Mouse (Mus musculus) forebrain, postnatal 0 days (tissue): ENCODE results near the gene Cpe. TPM values are rescaled to one million over a fixed set of nuclear protein-coding genes. Genes with fewer than 3 reads are reported as not detected.

Source experiments
- ATAC-seq: fragments of 200-750 bp; cut with Nextera tagmentation; 2 replicates; pipeline ENCODE4 v1.8.0; 2017; ENCODE audit warnings: mild to moderate bottlenecking, moderate library complexity
- DNase-seq: peaks from one replicate; pipeline ENCODE4 v3.0.0-alpha.2; 2015
- H3K27ac ChIP-seq: fragments of 300-500 bp; sonication (generic); 2 replicates; pipeline ENCODE4 v1.5.1; 2014; ENCODE audit warnings: low read depth, mild to moderate bottlenecking, antibody characterized with exemption, low read length, moderate library complexity, mixed read lengths
- H3K27me3 ChIP-seq: fragments of 300-500 bp; sonication (generic); 2 replicates; pipeline ENCODE4 v1.6.1; 2014; ENCODE audit warnings: mild to moderate bottlenecking, low read length, mixed read lengths; ENCODE audit not compliant: insufficient read depth
- H3K36me3 ChIP-seq: fragments of 300-500 bp; sonication (generic); 2 replicates; pipeline ENCODE4 v1.6.1; 2014; ENCODE audit warnings: mild to moderate bottlenecking, moderate library complexity; ENCODE audit not compliant: insufficient read depth
- H3K4me1 ChIP-seq: fragments of 300-500 bp; sonication (generic); 2 replicates; pipeline ENCODE4 v1.6.1; 2014; ENCODE audit warnings: antibody characterized with exemption; ENCODE audit not compliant: insufficient read depth
- H3K4me2 ChIP-seq: fragments of 300-500 bp; sonication (generic); 2 replicates; pipeline ENCODE4 v1.6.1; 2014; ENCODE audit warnings: low read depth, mild to moderate bottlenecking, moderate library complexity
- H3K4me3 ChIP-seq: fragments of 300-500 bp; sonication (generic); 2 replicates; pipeline ENCODE4 v1.5.1; 2014; ENCODE audit warnings: low read depth, low read length, mixed read lengths
- H3K9ac ChIP-seq: fragments of 300-500 bp; sonication (generic); 2 replicates; pipeline ENCODE4 v1.6.1; 2014; ENCODE audit warnings: mild to moderate bottlenecking
- H3K9me3 ChIP-seq: fragments of 300-500 bp; sonication (generic); 2 replicates; pipeline ENCODE4 v1.6.1; 2016; ENCODE audit warnings: low read length
- CTCF ChIP-seq: sonication (generic); IDR thresholded peaks from 2 replicates; pipeline ENCODE4 v1.5.1; 2016; ENCODE audit warnings: antibody characterized with exemption, control low read depth, low read depth
- WGBS: fragments of 180-500 bp; shearing (Covaris S2); extraction: QIAGEN DNeasy Blood & Tissue Kit; methylation state at CpG from one replicate; pipeline ENCODE4 v1.1.7; 2014; 5-methylcytosine and 5-hydroxymethylcytosine counted together
- polyA plus RNA-seq: library from polyadenylated mRNA; unstranded; fragments of >200 nt; fragmentation: Nextera tagmentation; extraction: Ambion mirVana; gene quantifications from 2 replicates; pipeline ENCODE4 v1.2.1, GENCODE M21; 2015
- total RNA-seq: library from RNA; depleted of rRNA; stranded (reverse); fragments of >200 nt; gene quantifications from 2 replicates; pipeline ENCODE4 v1.2.3, GENCODE M21; 2014; rRNA removed

Gene Cpe
- total RNA-seq (557 and 627 TPM in 2 replicates), polyA plus RNA-seq (825 and 1,102 TPM in 2 replicates)

DNA sequence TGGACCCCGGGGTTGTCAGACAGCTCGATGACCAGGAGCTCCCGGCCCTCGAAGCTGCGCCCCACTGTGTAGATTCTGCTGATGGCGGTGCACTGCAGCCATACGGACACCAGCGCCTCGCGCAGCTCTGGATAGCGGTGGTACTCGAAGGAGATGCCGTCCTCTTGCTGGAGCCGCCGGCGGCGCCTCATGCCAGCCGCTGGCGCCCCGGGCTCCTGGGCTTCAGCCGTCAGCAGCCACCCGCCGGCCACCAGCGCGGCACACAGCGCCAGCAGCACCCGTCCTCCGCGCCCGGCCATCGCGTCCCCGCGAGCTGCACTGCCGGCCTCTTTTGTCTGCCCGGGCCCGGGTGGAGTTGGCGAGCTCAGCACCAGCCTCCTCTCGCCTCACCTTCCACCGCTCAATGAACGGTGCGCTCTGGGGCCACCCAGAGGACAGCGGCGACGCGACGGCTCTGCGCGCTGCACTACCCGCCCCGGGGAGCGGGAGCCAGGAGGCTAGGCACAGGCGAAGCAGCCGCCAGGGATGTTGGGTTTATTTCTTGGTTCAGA lies at the start of gene Cpe:
Gene Cpe (minus strand): TSS at position 404 of the 551 bp plus-strand sequence.
- H3K9ac ChIP-seq = peak within 1 kb of the TSS; percentile 99
- peak within 1 kb of the TSS; percentile 98 for H3K27ac ChIP-seq
- ATAC-seq = peak; percentile 99
- WGBS = 0% methylated on average over 54 of the region's 54 CpGs
- H3K4me3 ChIP-seq = peak within 1 kb of the TSS; percentile 84
- peak; percentile 84 for TF ChIP-seq CTCF
- peaks cover 13% of the 10 kb centered on the region; the same call in 1 of the 2 replicates for H3K4me1 ChIP-seq
- no peaks in the 10 kb centered on the region for H3K36me3 ChIP-seq
- no peaks in the 10 kb centered on the region for H3K9me3 ChIP-seq
- H3K4me2 ChIP-seq = peak within 1 kb of the TSS; percentile 61
- peak; percentile 93 for DNase-seq
- no peaks in the 10 kb centered on the region for H3K27me3 ChIP-seq

DNA sequence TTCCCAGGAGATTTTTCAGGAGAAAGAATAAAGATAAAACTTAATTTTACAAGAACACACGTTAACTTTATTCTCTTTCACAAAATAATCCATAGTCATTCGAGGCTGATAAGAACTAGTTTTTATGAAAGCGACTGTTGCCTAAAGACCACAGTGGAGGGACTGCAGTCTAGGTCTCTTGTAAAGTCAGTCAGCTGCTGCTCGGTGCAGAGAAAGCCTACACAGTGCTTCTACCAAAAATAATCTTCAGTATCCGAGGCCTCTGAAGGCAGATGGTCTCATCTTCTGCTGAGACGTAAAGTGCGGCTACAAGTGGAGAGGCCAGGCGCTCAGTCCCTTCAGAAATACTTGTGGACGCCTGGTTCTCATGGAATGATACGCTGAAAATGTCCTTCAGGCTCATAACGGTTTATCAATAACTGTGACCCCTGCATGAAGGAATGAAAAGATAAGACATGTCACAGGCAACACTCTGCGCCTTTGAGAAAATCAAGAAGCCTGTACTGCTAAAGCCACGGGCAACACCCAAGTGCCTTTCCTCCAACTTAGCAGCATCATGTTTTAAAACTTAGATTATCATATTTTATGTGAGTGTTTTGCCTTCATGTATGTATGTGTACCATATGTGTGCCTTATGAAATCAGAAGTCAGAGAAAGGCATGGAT lies 47.8 kb upstream of the Cpe start:
- Histone ChIP-seq H3K4me2 (no peak overlapping the region), H3K27me3 (no peaks in the 10 kb centered on the region), H3K9ac (no peak overlapping the region), H3K36me3 (peaks cover 3% of the 10 kb centered on the region; the same call in 1 of the 2 replicates), H3K27ac (no peak overlapping the region), H3K4me3 (no peak overlapping the region), H3K4me1 (no peaks in the 10 kb centered on the region), H3K9me3 (no peaks in the 10 kb centered on the region)
- WGBS = 92% methylated on average over 13 of the region's 13 CpGs
- ATAC-seq = no peak
- no peak for TF ChIP-seq CTCF
- DNase-seq = no peak

DNA sequence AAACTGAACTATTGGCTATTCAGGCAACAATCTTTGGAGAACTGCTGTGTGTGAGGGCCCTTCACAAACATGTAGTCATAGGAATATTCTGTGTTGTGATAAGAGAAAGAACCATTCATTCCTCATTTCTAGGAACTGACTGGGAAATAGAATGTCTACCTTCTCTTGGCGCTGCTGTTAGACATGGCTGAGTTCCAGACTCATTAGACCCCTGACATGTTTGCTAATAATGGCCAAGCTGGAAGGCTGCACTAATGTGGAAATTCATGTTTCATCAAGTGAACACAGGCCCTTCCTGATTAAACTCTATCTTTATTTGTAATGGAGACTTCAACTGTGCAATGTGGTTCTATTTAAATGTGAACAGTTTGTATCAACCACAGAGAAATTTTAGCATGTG lies 46.1 kb upstream of the Cpe start:
- TF ChIP-seq CTCF = no peak
- Histone ChIP-seq H3K4me2 (no peak overlapping the region), H3K27ac (no peak overlapping the region), H3K4me3 (no peak overlapping the region), H3K9me3 (no peaks in the 10 kb centered on the region), H3K27me3 (no peaks in the 10 kb centered on the region), H3K4me1 (no peaks in the 10 kb centered on the region), H3K9ac (no peak overlapping the region), H3K36me3 (peaks cover 3% of the 10 kb centered on the region; the same call in 1 of the 2 replicates)
- 23% methylated on average over 1 of the region's 1 CpGs for WGBS
- DNase-seq = no peak
- ATAC-seq = no peak

DNA sequence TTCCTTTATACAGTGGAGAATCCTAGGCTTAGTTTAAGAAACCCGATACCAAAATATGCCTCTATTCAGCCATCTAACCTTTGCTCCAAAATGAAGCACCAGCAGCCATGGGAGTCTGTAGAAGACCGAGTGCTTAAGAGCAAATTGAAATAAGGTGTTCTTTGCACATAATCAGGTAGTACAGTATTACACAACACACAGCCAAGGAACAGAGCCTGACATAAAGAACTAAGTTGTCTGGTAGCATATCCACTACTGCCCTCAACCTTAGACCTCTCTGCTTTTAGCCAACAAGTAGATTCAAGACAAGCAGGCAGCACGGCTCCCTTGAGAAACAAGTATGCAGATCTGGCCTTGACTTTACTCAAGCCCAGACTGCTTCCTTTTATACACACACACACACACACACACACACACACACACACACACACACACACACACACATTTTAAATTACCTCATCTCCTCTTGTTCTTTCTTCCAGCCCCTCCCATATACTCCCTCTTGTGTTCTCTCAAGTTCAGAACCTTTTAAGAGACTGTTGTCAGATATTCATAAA lies 44.0 kb upstream of the Cpe start:
- H3K4me1 ChIP-seq = 0 out of 2 replicates have a peak, but pooled peaks cover under 1% of the 10 kb centered on the region
- peaks cover 3% of the 10 kb centered on the region; the same call in 1 of the 2 replicates for H3K36me3 ChIP-seq
- TF ChIP-seq CTCF = no peak
- H3K27me3 ChIP-seq = no peaks in the 10 kb centered on the region
- DNase-seq = no peak
- H3K27ac ChIP-seq = no peak overlapping the region
- ATAC-seq = no peak
- H3K9me3 ChIP-seq = no peaks in the 10 kb centered on the region
- H3K4me3 ChIP-seq = no peak overlapping the region
- WGBS = 85% methylated on average over 3 of the region's 3 CpGs
- H3K9ac ChIP-seq = no peak overlapping the region
- H3K4me2 ChIP-seq = no peak overlapping the region

DNA sequence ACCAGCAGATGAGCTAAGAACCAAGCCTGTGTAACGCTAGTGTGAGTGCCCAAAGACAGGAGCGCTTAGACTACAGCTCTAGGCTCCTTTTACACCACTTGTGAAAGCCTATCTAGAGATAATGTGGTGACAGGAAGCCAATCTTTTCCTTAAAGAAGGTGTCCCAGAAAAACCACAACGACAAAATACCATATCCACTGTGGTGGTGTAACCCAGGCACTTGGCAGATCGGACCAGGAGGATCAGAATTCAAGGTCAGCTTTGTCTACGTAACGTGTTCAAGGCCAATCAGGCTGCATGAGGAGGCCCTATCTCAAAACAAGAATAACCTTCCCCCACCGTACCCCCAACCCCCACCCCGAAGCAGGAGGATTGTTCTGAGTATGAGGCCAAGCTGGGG lies 42.3 kb upstream of the Cpe start:
- no peak overlapping the region for H3K27ac ChIP-seq
- H3K4me3 ChIP-seq = no peak overlapping the region
- no peaks in the 10 kb centered on the region for H3K36me3 ChIP-seq
- no peak overlapping the region for H3K9ac ChIP-seq
- H3K4me2 ChIP-seq = no peak overlapping the region
- H3K4me1 ChIP-seq = peaks cover 10% of the 10 kb centered on the region
- no peak for TF ChIP-seq CTCF
- DNase-seq (no peak), ATAC-seq (no peak)
- H3K27me3 ChIP-seq = no peaks in the 10 kb centered on the region
- 88% methylated on average over 8 of the region's 8 CpGs for WGBS
- H3K9me3 ChIP-seq = no peaks in the 10 kb centered on the region

DNA sequence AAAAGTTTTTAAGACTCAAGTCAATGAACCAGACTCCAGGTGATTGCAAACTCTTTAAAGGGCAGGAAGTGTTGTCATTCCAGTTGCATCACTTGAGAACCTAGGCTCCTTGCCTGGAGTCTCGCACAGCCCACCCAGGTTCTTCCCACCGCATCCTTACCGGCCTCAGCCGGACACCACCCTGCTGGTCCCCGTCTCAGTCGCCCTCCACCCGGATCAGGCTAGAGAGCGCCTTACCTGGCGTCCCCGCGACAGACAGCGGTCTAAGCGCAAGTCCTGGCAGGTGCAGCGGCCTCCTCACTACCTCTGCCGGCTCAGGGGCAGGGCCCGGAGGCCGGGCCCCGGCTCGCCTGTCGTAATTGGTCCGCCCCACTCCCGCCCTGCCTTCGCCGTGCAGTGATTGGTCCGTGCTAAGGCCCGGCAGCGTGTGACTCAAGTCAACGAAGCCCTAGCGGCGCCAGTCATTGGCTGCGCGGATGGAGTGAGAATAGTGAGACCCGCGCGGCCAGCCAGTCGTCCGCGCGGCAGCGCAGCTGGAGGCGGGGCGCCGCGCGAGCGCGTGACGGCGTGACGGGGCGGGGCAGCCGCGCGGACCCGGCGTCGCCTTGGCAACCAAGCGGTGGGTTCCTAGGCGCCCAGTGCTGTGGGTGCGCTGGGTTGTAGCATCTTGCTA lies 40.6 kb upstream of the Cpe start, which contains the start of gene Msmo1:
Gene Msmo1 (minus strand): TSS at position 522 of the 673 bp plus-strand sequence.
- peaks cover 10% of the 10 kb centered on the region for H3K4me1 ChIP-seq
- ATAC-seq (peak; percentile 100), DNase-seq (peak; percentile 99)
- H3K9me3 ChIP-seq = no peaks in the 10 kb centered on the region
- H3K36me3 ChIP-seq = no peaks in the 10 kb centered on the region
- H3K27me3 ChIP-seq = no peaks in the 10 kb centered on the region
- peak within 1 kb of the TSS; percentile 65 for H3K9ac ChIP-seq
- peak; percentile 16 for TF ChIP-seq CTCF
- under 1% methylated on average over 60 of the region's 60 CpGs for WGBS
- H3K4me3 ChIP-seq = peak within 1 kb of the TSS; percentile 87
- peak within 1 kb of the TSS; percentile 66 for H3K4me2 ChIP-seq
- peak within 1 kb of the TSS; percentile 76 for H3K27ac ChIP-seq
